Mouse (Mus musculus) lung, adult 2 months (tissue): ENCODE measurements around the gene Hpn. TPM values are rescaled to one million over a fixed set of nuclear protein-coding genes. Genes with fewer than 3 reads are reported as not detected.

Source experiments
- DNase-seq: peaks from one replicate; pipeline ENCODE4 v3.0.0; 2022
- H3K4me1 ChIP-seq: fragments of 200-500 bp; 2 replicates; pipeline ENCODE4 v1.6.1; 2011; ENCODE audit warnings: low read length; ENCODE audit not compliant: control insufficient read depth, insufficient read depth
- H3K4me3 ChIP-seq: fragments of 200-500 bp; replicated peaks from 2 replicates; pipeline ENCODE3; 2011; ENCODE audit warnings: low read depth, mild to moderate bottlenecking, control low read depth, low read length; ENCODE audit errors: extremely low read depth
- CTCF ChIP-seq: fragments of 200-500 bp; IDR thresholded peaks from 2 replicates; pipeline ENCODE4 v1.5.1; 2011; ENCODE audit warnings: mild to moderate bottlenecking, low read length, control low read depth; ENCODE audit not compliant: insufficient read depth
- POLR2A ChIP-seq: fragments of 200-500 bp; IDR thresholded peaks from 2 replicates; pipeline ENCODE4 v1.6.1; 2011; ENCODE audit warnings: low read depth, mild to moderate bottlenecking, control low read depth, low read length, borderline replicate concordance; ENCODE audit errors: extremely low read depth
- WGBS: fragments of 180-500 bp; shearing (Covaris S2); methylation state at CpG from one replicate; pipeline ENCODE4 v1.1.7; 2018; 5-methylcytosine and 5-hydroxymethylcytosine counted together
- polyA plus RNA-seq: library from polyadenylated mRNA; depleted of rRNA; stranded (reverse); fragments of >200 nt; gene quantifications from 2 replicates; pipeline ENCODE4 v1.2.3, GENCODE M21; 2012; rRNA removed

Hpn gene
- polyA plus RNA-seq, 1 experiment, result 30.1 TPM

GRCm38 (mm10) chr7:31054661-31055320 is 60.3 kb downstream of the Hpn start:
- TF ChIP-seq POLR2A (peak; percentile 28; the same call in 1 of the 2 replicates), CTCF (no peak)
- WGBS, result 49% methylated on average over 11 of the region's 11 CpGs
- Histone ChIP-seq H3K4me1 (peaks cover 3% of the 10 kb centered on the region), H3K4me3 (peak overlapping the region; percentile 60)
- no peak for DNase-seq

GRCm38 (mm10) chr7:31053882-31054447 is 61.1 kb downstream of the Hpn start:
- H3K4me3 ChIP-seq, result peak overlapping the region; percentile 60
- peaks cover 3% of the 10 kb centered on the region for H3K4me1 ChIP-seq
- no peak for DNase-seq
- WGBS, result 31% methylated on average over 10 of the region's 10 CpGs
- TF ChIP-seq POLR2A (no peak), CTCF (no peak)

- H3K4me3 ChIP-seq, result no peak overlapping the region
- 19% methylated on average over 34 of the region's 34 CpGs for WGBS
- TF ChIP-seq CTCF (no peak), POLR2A (0 out of 2 replicates have a peak, but pooled peaks have one; percentile 11)
- H3K4me1 ChIP-seq, result peaks cover 3% of the 10 kb centered on the region
- no peak for DNase-seq
These were observed 62.3 kb downstream of the Hpn start for GRCm38 (mm10) chr7:31052636-31053434.

GRCm38 (mm10) chr7:31052251-31052635 is 62.8 kb downstream of the Hpn start:
- Histone ChIP-seq H3K4me3 (no peak overlapping the region), H3K4me1 (peaks cover 3% of the 10 kb centered on the region)
- no peak for DNase-seq
- WGBS, result 18% methylated on average over 22 of the region's 22 CpGs
- TF ChIP-seq CTCF (no peak), POLR2A (no peak)

GRCm38 (mm10) chr7:31051321-31052021 is 63.6 kb downstream of the Hpn start, which contains the start of gene Fxyd7:
TSS of gene Fxyd7 (minus strand) at chr7:31051467.
- Histone ChIP-seq H3K4me3 (no peak within 1 kb of the TSS), H3K4me1 (peaks cover 3% of the 10 kb centered on the region)
- TF ChIP-seq POLR2A (no peak), CTCF (no peak)
- 15% methylated on average over 28 of the region's 28 CpGs for WGBS
- DNase-seq, result no peak

GRCm38 (mm10) chr7:31050921-31051320 is 64.2 kb downstream of the Hpn start:
- no peak for DNase-seq
- H3K4me3 ChIP-seq, result no peak overlapping the region
- WGBS, result 12% methylated on average over 9 of the region's 9 CpGs
- peaks cover 3% of the 10 kb centered on the region for H3K4me1 ChIP-seq
- no peak for TF ChIP-seq POLR2A
- TF ChIP-seq CTCF, result no peak

GRCm38 (mm10) chr7:31050487-31050886 is 64.6 kb downstream of the Hpn start:
- WGBS, result 20% methylated on average over 6 of the region's 6 CpGs
- DNase-seq, result no peak
- TF ChIP-seq POLR2A (no peak), CTCF (no peak)
- Histone ChIP-seq H3K4me1 (peaks cover 3% of the 10 kb centered on the region), H3K4me3 (no peak overlapping the region)

- TF ChIP-seq POLR2A (no peak), CTCF (no peak)
- 12% methylated on average over 15 of the region's 15 CpGs for WGBS
- H3K4me1 ChIP-seq, result peaks cover 3% of the 10 kb centered on the region
- no peak overlapping the region for H3K4me3 ChIP-seq
- no peak for DNase-seq
These were observed 65.2 kb downstream of the Hpn start for GRCm38 (mm10) chr7:31049846-31050281.

GRCm38 (mm10) chr7:31049135-31049845 is 65.8 kb downstream of the Hpn start:
- WGBS, result 23% methylated on average over 5 of the region's 5 CpGs
- Histone ChIP-seq H3K4me1 (peaks cover 3% of the 10 kb centered on the region), H3K4me3 (no peak overlapping the region)
- TF ChIP-seq POLR2A, result no peak
- no peak for TF ChIP-seq CTCF
- DNase-seq, result no peak

Other genes with a start within 250 kb of the Hpn start
- gene Cd22, start 234.9 kb downstream of the Hpn start, polyA plus RNA-seq, result 14.4 and 19.3 TPM in 2 replicates
- 3.3 and 3.7 TPM in 2 replicates for gene Mag, start 200.4 kb downstream of the Hpn start, polyA plus RNA-seq
- gene Hamp2, start 190.6 kb downstream of the Hpn start, polyA plus RNA-seq, result 0.75 TPM in 1 of 2 replicates, not detected in the other
- gene Hamp, start 171.3 kb downstream of the Hpn start, polyA plus RNA-seq, result 34.5 and 45.7 TPM in 2 replicates
- gene Usf2, start 158.5 kb downstream of the Hpn start, polyA plus RNA-seq, result 122 and 190 TPM in 2 replicates
- 93.0 and 116 TPM in 2 replicates for gene Lsr, start 141.8 kb downstream of the Hpn start, polyA plus RNA-seq
- 5.7 and 7.2 TPM in 2 replicates for gene Fam187b, start 141.5 kb downstream of the Hpn start, polyA plus RNA-seq
- gene Fxyd5, start 72.8 kb downstream of the Hpn start, polyA plus RNA-seq, result 156 and 178 TPM in 2 replicates
- 7.5 and 10.6 TPM in 2 replicates for gene Fxyd7, start 63.8 kb downstream of the Hpn start, polyA plus RNA-seq
- gene Fxyd1, start 58.1 kb downstream of the Hpn start, polyA plus RNA-seq, result 330 and 336 TPM in 2 replicates
- gene Lgi4, start 55.9 kb downstream of the Hpn start, polyA plus RNA-seq, result 6.8 TPM in 2 replicates
- 16.4 and 43.2 TPM in 2 replicates for gene Fxyd3, start 38.6 kb downstream of the Hpn start, polyA plus RNA-seq
- 26.6 and 43.9 TPM in 2 replicates for gene Scn1b, start 11.7 kb upstream of the Hpn start, polyA plus RNA-seq
- gene Gramd1a, start 40.6 kb upstream of the Hpn start, polyA plus RNA-seq, result 103 and 113 TPM in 2 replicates
- gene Scgb2b2, start 175.2 kb upstream of the Hpn start, polyA plus RNA-seq, result not detected in 2 replicates
- not detected in 2 replicates for gene Scgb1b2, start 176.5 kb upstream of the Hpn start, polyA plus RNA-seq
- not detected in 2 replicates for gene Scgb2b3, start 246.8 kb upstream of the Hpn start, polyA plus RNA-seq